ENCODE assay signal across 17 mouse cellular contexts in genomic region chr15:84675317-84675716, GRCm38 (mm10). TPM values are rescaled to one million over a fixed set of nuclear protein-coding genes. Genes with fewer than 3 reads are reported as not detected.
DNase-seq lines count a peak whose midpoint lies in the region; ATAC-seq and TF ChIP-seq lines count a peak whose summit lies in the region.
"Had no signal": no experiment of that assay in that cellular context is flagged by ENCODE, and none has a peak within 500 bp of the region (broad histone marks: within the 10 kb centered on the region; RNA-seq: fewer than 3 reads in every experiment).

No protein-coding gene starts in this region.

- ATAC-seq in limb, embryonic 13.5 days (ENCODE audit: low FRiP score, low read depth), result no peak
- peak; percentile 92 for ATAC-seq in intestine, embryonic 16.5 days
- peak; percentile 92 for ATAC-seq in stomach, postnatal 0 days (ENCODE audit: low FRiP score, low TSS enrichment)
- ATAC-seq: forebrain, embryonic 16.5 days had no signal

- WGBS in limb, embryonic 13.5 days, result 74% methylated on average over 8 of the region's 8 CpGs
- 74% methylated on average over 8 of the region's 8 CpGs for WGBS in limb, embryonic 10.5 days
- 49% methylated on average over 8 of the region's 8 CpGs for WGBS in intestine, embryonic 16.5 days
- WGBS in stomach, postnatal 0 days, result 46% methylated on average over 8 of the region's 8 CpGs

- TF ChIP-seq CTCF in stomach, postnatal 0 days (IDR thresholded peaks at IDR 0.05; ENCODE audit: low read depth), result no peak

- no peaks in the 10 kb centered on the region for H3K9me3 ChIP-seq in limb, embryonic 13.5 days
- H3K9me3 ChIP-seq in limb, embryonic 10.5 days (replicated peaks), result no peaks in the 10 kb centered on the region
- no peaks in the 10 kb centered on the region for H3K9me3 ChIP-seq in intestine, embryonic 16.5 days (ENCODE audit: control insufficient read depth, low read length)
- no peaks in the 10 kb centered on the region for H3K9me3 ChIP-seq in stomach, postnatal 0 days (ENCODE audit: control insufficient read depth, low read length)
- H3K9me3 ChIP-seq: midbrain, embryonic 12.5 days had no signal

- H3K27ac ChIP-seq in limb, embryonic 13.5 days, result 0 out of 2 replicates have a peak overlapping the region, but pooled peaks have one; percentile 10
- no peak overlapping the region for H3K27ac ChIP-seq in limb, embryonic 10.5 days
- peak overlapping the region; percentile 98 for H3K27ac ChIP-seq in intestine, embryonic 16.5 days (ENCODE audit: low read length)
- peak overlapping the region; percentile 77 for H3K27ac ChIP-seq in stomach, postnatal 0 days (replicated peaks)
- H3K27ac ChIP-seq: gastrocnemius, adult 2 months; hindbrain, embryonic 14.5 days; midbrain, embryonic 12.5 days had no signal

- TF ChIP-seq EP300 in stomach, postnatal 0 days (optimal IDR thresholded peaks at IDR 0.05), result no peak

- no peak overlapping the region for H3K9ac ChIP-seq in limb, embryonic 13.5 days
- peak overlapping the region; percentile 61 for H3K9ac ChIP-seq in intestine, embryonic 16.5 days (ENCODE audit: low read depth, low read length)
- H3K9ac ChIP-seq in stomach, postnatal 0 days (ENCODE audit: low read length), result 0 out of 2 replicates have a peak overlapping the region, but pooled peaks have one; percentile 18
- H3K9ac ChIP-seq: hindbrain, embryonic 14.5 days; midbrain, embryonic 12.5 days had no signal

- peaks cover 4% of the 10 kb centered on the region; the same call in 1 of the 2 replicates for H3K4me1 ChIP-seq in limb, embryonic 13.5 days
- H3K4me1 ChIP-seq in limb, embryonic 10.5 days, result peaks cover 31% of the 10 kb centered on the region
- H3K4me1 ChIP-seq in intestine, embryonic 16.5 days (ENCODE audit: control insufficient read depth, insufficient read depth, low read length), result peaks cover 39% of the 10 kb centered on the region
- H3K4me1 ChIP-seq in stomach, postnatal 0 days (replicated peaks; ENCODE audit: control insufficient read depth, insufficient read depth), result peaks cover 4% of the 10 kb centered on the region

- no peaks in the 10 kb centered on the region for H3K36me3 ChIP-seq in limb, embryonic 13.5 days
- no peaks in the 10 kb centered on the region for H3K36me3 ChIP-seq in limb, embryonic 10.5 days
- H3K36me3 ChIP-seq in intestine, embryonic 16.5 days (ENCODE audit: control insufficient read depth, insufficient read depth, low read length), result no peaks in the 10 kb centered on the region
- H3K36me3 ChIP-seq in stomach, postnatal 0 days (ENCODE audit: control insufficient read depth, insufficient read depth, low read length), result no peaks in the 10 kb centered on the region
- H3K36me3 ChIP-seq: midbrain, embryonic 12.5 days had no signal

- H3K4me2 ChIP-seq in limb, embryonic 13.5 days (replicated peaks), result no peak overlapping the region
- H3K4me2 ChIP-seq in intestine, embryonic 16.5 days (ENCODE audit: low read depth, low read length), result peak overlapping the region; percentile 21; the same call in 1 of the 2 replicates
- H3K4me2 ChIP-seq in stomach, postnatal 0 days (replicated peaks; ENCODE audit: low read depth), result no peak overlapping the region
- H3K4me2 ChIP-seq: hindbrain, embryonic 14.5 days; midbrain, embryonic 12.5 days had no signal

- no peak overlapping the region for H3K4me3 ChIP-seq in limb, embryonic 13.5 days
- no peak overlapping the region for H3K4me3 ChIP-seq in limb, embryonic 10.5 days
- H3K4me3 ChIP-seq in intestine, embryonic 16.5 days (ENCODE audit: low read length), result no peak overlapping the region
- H3K4me3 ChIP-seq in stomach, postnatal 0 days (ENCODE audit: low read depth, low read length), result no peak overlapping the region
- H3K4me3 ChIP-seq: gastrocnemius, adult 2 months; midbrain, embryonic 12.5 days; myocyte had no signal

- no peak for DNase-seq in limb, embryonic 10.5 days (ENCODE audit: low spot score)
- peak; percentile 72 to 80 for DNase-seq in kidney, postnatal 36 days
- peak; percentile 84 for DNase-seq in stomach, postnatal 0 days (ENCODE audit: low spot score)
- no peak for DNase-seq in adrenal gland, postnatal 4 days (ENCODE audit: low spot score in 2 of 2)
- no peak for DNase-seq in spleen, adult 18-20 months
- DNase-seq: cerebellum, adult 18-20 months; gastrocnemius, adult 2 months; heart, adult 18-20 months; lung, adult 2 months; lung, postnatal 4 days; thymus, postnatal 25 days had no signal

- H3K27me3 ChIP-seq in limb, embryonic 13.5 days, result no peaks in the 10 kb centered on the region
- no peaks in the 10 kb centered on the region for H3K27me3 ChIP-seq in limb, embryonic 10.5 days (ENCODE audit: low read depth, poor library complexity, severe bottlenecking)
- no peaks in the 10 kb centered on the region for H3K27me3 ChIP-seq in intestine, embryonic 16.5 days (replicated peaks; ENCODE audit: control insufficient read depth, insufficient read depth, low read length)
- H3K27me3 ChIP-seq in stomach, postnatal 0 days (ENCODE audit: control insufficient read depth, insufficient read depth, low read length), result no peaks in the 10 kb centered on the region

RNA-seq across cellular contexts. Expression of gene Prr5, which starts 5.9 kb away (rescaled TPM):
- polyA plus RNA-seq in limb, embryonic 13.5 days (2015; fragmentation: Nextera tagmentation; extraction: Ambion mirVana), result 31.1 and 31.8 TPM in 2 replicates
- polyA plus RNA-seq in limb, embryonic 10.5 days (2016; fragmentation: Nextera tagmentation; extraction: Ambion mirVana), result 16.3 and 16.5 TPM in 2 replicates
- polyA plus RNA-seq in intestine, embryonic 16.5 days (2015; fragmentation: Nextera tagmentation; extraction: Ambion mirVana), result 69.1 and 81.3 TPM in 2 replicates
- polyA plus RNA-seq in stomach, postnatal 0 days (2015; fragmentation: Nextera tagmentation; extraction: Ambion mirVana), result 18.2 and 20.3 TPM in 2 replicates
- 10 to 100 TPM; 15.3 to 17.6 TPM for total RNA-seq in adrenal gland, postnatal 4 days (2021)

RNA-seq across cellular contexts. Expression of gene Arhgap8, which starts 44.5 kb away (rescaled TPM):
- polyA plus RNA-seq in limb, embryonic 13.5 days (2015; fragmentation: Nextera tagmentation; extraction: Ambion mirVana), result 6.7 and 7.5 TPM in 2 replicates
- polyA plus RNA-seq in limb, embryonic 10.5 days (2016; fragmentation: Nextera tagmentation; extraction: Ambion mirVana), result 3.5 and 4.1 TPM in 2 replicates
- polyA plus RNA-seq in intestine, embryonic 16.5 days (2015; fragmentation: Nextera tagmentation; extraction: Ambion mirVana), result 14.3 and 16.3 TPM in 2 replicates
- 20.2 and 22.0 TPM in 2 replicates for polyA plus RNA-seq in stomach, postnatal 0 days (2015; fragmentation: Nextera tagmentation; extraction: Ambion mirVana)
- total RNA-seq in adrenal gland, postnatal 4 days (2021), result 1 to 10 TPM; 2.1 to 2.3 TPM
- polyA plus RNA-seq: myocyte had no signal

Comparison
In these comparisons a context has a peak if more than half of its experiments do, and no peak if none do; other contexts are left out.
1. DNase-seq: peak in kidney, postnatal 36 days (2 of 2) and stomach, postnatal 0 days (single experiment); none in limb, embryonic 10.5 days (single experiment), adrenal gland, postnatal 4 days (0 of 2) and spleen, adult 18-20 months (0 of 2).